Comparison of ENCODE assay signal across 8 mouse cellular contexts in the genomic region with DNA sequence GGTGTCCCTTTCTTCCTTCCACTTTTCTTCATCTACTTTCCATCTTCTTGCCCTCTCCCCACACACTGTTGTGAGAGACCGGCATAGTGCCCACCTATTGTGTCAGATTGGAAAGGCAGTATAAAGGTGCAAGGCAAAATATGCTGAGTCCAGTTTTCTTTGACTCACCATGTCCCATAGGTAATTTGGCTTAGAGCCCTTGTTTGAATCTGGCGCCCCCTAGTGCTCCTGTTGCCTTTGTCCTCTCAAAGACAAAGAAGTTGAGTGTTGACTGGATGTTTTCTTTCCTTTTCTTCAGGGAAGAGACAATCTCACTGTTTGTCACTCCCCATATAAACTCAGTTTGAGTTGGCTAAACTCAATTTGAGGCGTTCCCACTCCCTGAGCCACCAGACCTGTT.
A peak's percentile ranks its signal among the peaks of the same experiment; 100 is the strongest.
DNase-seq lines count a peak whose midpoint lies in the region; ATAC-seq and TF ChIP-seq lines count a peak whose summit lies in the region.

No protein-coding gene starts in this region.

- no peaks in the 10 kb centered on the region for H3K36me3 ChIP-seq in heart, postnatal 0 days (replicated peaks; ENCODE audit: control insufficient read depth, insufficient read depth, low read length)
- no peaks in the 10 kb centered on the region for H3K36me3 ChIP-seq in heart, embryonic 11.5 days (ENCODE audit: control insufficient read depth, insufficient read depth, low read length)

- DNase-seq in heart, postnatal 0 days (ENCODE audit: low spot score) = no peak
- peak; percentile 14 for DNase-seq in thymus, postnatal 14 days
- no peak for DNase-seq in thymus, adult 18-20 months
- DNase-seq in cerebellum, postnatal 10 days = peak; percentile 32 to 50
- DNase-seq in retina, postnatal 1 day = peak; percentile 37
- DNase-seq in right cerebral cortex, postnatal 36 days (ENCODE audit: low spot score in 2 of 2) = no peak

- no peak overlapping the region for H3K27ac ChIP-seq in heart, postnatal 0 days (ENCODE audit: low read depth)
- no peak overlapping the region for H3K27ac ChIP-seq in heart, embryonic 11.5 days (ENCODE audit: low read depth, low read length)

- H3K4me2 ChIP-seq in heart, postnatal 0 days (ENCODE audit: low read depth, low read length) = no peak overlapping the region
- H3K4me2 ChIP-seq in heart, embryonic 11.5 days = no peak overlapping the region

- H3K4me3 ChIP-seq in heart, postnatal 0 days (ENCODE audit: low read depth, low read length) = no peak overlapping the region
- H3K4me3 ChIP-seq in heart, embryonic 11.5 days (ENCODE audit: low read depth, low read length) = no peak overlapping the region

- no peak overlapping the region for H3K9ac ChIP-seq in heart, postnatal 0 days (replicated peaks; ENCODE audit: low read depth, low read length)
- H3K9ac ChIP-seq in heart, embryonic 11.5 days (ENCODE audit: low read depth, low read length) = no peak overlapping the region

- H3K4me1 ChIP-seq in heart, postnatal 0 days (ENCODE audit: control insufficient read depth, insufficient read depth) = no peaks in the 10 kb centered on the region
- H3K4me1 ChIP-seq in heart, embryonic 11.5 days (ENCODE audit: control insufficient read depth, insufficient read depth, low read length) = no peaks in the 10 kb centered on the region

- H3K9me3 ChIP-seq in heart, postnatal 0 days (replicated peaks; ENCODE audit: control insufficient read depth, low read length) = no peaks in the 10 kb centered on the region
- H3K9me3 ChIP-seq in heart, embryonic 11.5 days (replicated peaks; ENCODE audit: control insufficient read depth, low read length) = no peaks in the 10 kb centered on the region

- peak; percentile 32 for TF ChIP-seq CTCF in heart, postnatal 0 days (IDR thresholded peaks at IDR 0.05; ENCODE audit: low read depth)

- H3K27me3 ChIP-seq in heart, postnatal 0 days (ENCODE audit: control insufficient read depth, insufficient read depth, low read length) = no peaks in the 10 kb centered on the region
- no peaks in the 10 kb centered on the region for H3K27me3 ChIP-seq in heart, embryonic 11.5 days (ENCODE audit: control insufficient read depth, insufficient read depth, low read length)

- WGBS in heart, postnatal 0 days = 50% methylated on average over 3 of the region's 3 CpGs
- 65% methylated on average over 3 of the region's 3 CpGs for WGBS in heart, embryonic 11.5 days (ENCODE audit: insufficient replicate concordance)

- ATAC-seq in heart, postnatal 0 days (ENCODE audit: insufficient read depth, low read depth) = no peak
- no peak for ATAC-seq in heart, embryonic 11.5 days (replicated peaks; ENCODE audit: insufficient number of reproducible peaks, low FRiP score, low TSS enrichment)
- ATAC-seq in activated CD4-positive, CD25-positive, alpha-beta regulatory T cell, adult 4 months = no peak

- no peak for TF ChIP-seq EP300 in heart, postnatal 0 days (IDR thresholded peaks at IDR 0.05; ENCODE audit: low read depth)

Comparison
In these comparisons a context has a peak if more than half of its experiments do, and no peak if none do; other contexts are left out.
1. DNase-seq: peak in thymus, postnatal 14 days (single experiment), cerebellum, postnatal 10 days (2 of 2) and retina, postnatal 1 day (single experiment); none in heart, postnatal 0 days (single experiment), thymus, adult 18-20 months (0 of 2) and right cerebral cortex, postnatal 36 days (0 of 2).